ENCODE assay signal across 18 mouse cellular contexts in genomic region chr12:79807938-79808401, GRCm38 (mm10).
A peak's percentile ranks its signal among the peaks of the same experiment; 100 is the strongest.
DNase-seq lines count a peak whose midpoint lies in the region; ATAC-seq and TF ChIP-seq lines count a peak whose summit lies in the region.
"Had no signal": no experiment of that assay in that cellular context is flagged by ENCODE, and none has a peak within 500 bp of the region (broad histone marks: within the 10 kb centered on the region; RNA-seq: fewer than 3 reads in every experiment).

No protein-coding gene starts in this region.

- no peaks in the 10 kb centered on the region for H3K36me3 ChIP-seq in heart, embryonic 13.5 days
- no peaks in the 10 kb centered on the region for H3K36me3 ChIP-seq in ES-Bruce4 (ENCODE audit: control insufficient read depth, insufficient read depth, low read length, poor library complexity, severe bottlenecking)
- no peaks in the 10 kb centered on the region for H3K36me3 ChIP-seq in embryonic facial prominence, embryonic 12.5 days
- no peaks in the 10 kb centered on the region for H3K36me3 ChIP-seq in midbrain, embryonic 12.5 days
- H3K36me3 ChIP-seq in kidney, embryonic 15.5 days: no peaks in the 10 kb centered on the region
- no peaks in the 10 kb centered on the region for H3K36me3 ChIP-seq in kidney, adult 2 months (ENCODE audit: control insufficient read depth, insufficient read depth, low read length)
- H3K36me3 ChIP-seq: hindbrain, embryonic 15.5 days had no signal

- WGBS in heart, embryonic 13.5 days: 86% methylated on average over 8 of the region's 8 CpGs
- WGBS in embryonic facial prominence, embryonic 12.5 days: 65% methylated on average over 8 of the region's 8 CpGs
- WGBS in midbrain, embryonic 12.5 days: 8% methylated on average over 8 of the region's 8 CpGs
- WGBS in kidney, embryonic 15.5 days: 87% methylated on average over 8 of the region's 8 CpGs
- WGBS in kidney, adult 2 months: 92% methylated on average over 8 of the region's 8 CpGs

- ATAC-seq in heart, embryonic 13.5 days (ENCODE audit: extremely low read depth, insufficient number of reproducible peaks, low FRiP score, low TSS enrichment): no peak
- ATAC-seq in embryonic facial prominence, embryonic 12.5 days (ENCODE audit: insufficient number of reproducible peaks, insufficient read depth, low FRiP score, low TSS enrichment): no peak
- ATAC-seq in midbrain, embryonic 12.5 days (ENCODE audit: low FRiP score, low read depth): 0 out of 2 replicates have a peak, but pooled peaks have one; percentile 11
- no peak for ATAC-seq in kidney, embryonic 15.5 days (replicated peaks; ENCODE audit: low FRiP score)
- ATAC-seq: Patski had no signal

- TF ChIP-seq CTCF in ES-Bruce4 (IDR thresholded peaks at IDR 0.05; ENCODE audit: low read depth, low read length): no peak
- TF ChIP-seq CTCF in kidney, adult 2 months (conservative IDR thresholded peaks at IDR 0.05; ENCODE audit: insufficient read depth, insufficient read length, low read depth, low read length): no peak

- no peaks in the 10 kb centered on the region for H3K9me3 ChIP-seq in heart, embryonic 13.5 days
- no peaks in the 10 kb centered on the region for H3K9me3 ChIP-seq in ES-Bruce4 (replicated peaks; ENCODE audit: control insufficient read depth, insufficient read depth, low read length, poor library complexity, severe bottlenecking)
- no peaks in the 10 kb centered on the region for H3K9me3 ChIP-seq in embryonic facial prominence, embryonic 12.5 days
- no peaks in the 10 kb centered on the region for H3K9me3 ChIP-seq in midbrain, embryonic 12.5 days
- no peaks in the 10 kb centered on the region for H3K9me3 ChIP-seq in kidney, embryonic 15.5 days (replicated peaks)
- H3K9me3 ChIP-seq: hindbrain, embryonic 15.5 days had no signal

- H3K27me3 ChIP-seq in heart, embryonic 13.5 days (replicated peaks): no peaks in the 10 kb centered on the region
- no peaks in the 10 kb centered on the region for H3K27me3 ChIP-seq in ES-Bruce4 (ENCODE audit: control insufficient read depth, insufficient read depth, low read length, poor library complexity, severe bottlenecking)
- H3K27me3 ChIP-seq in embryonic facial prominence, embryonic 12.5 days: no peaks in the 10 kb centered on the region
- peaks cover 4% of the 10 kb centered on the region for H3K27me3 ChIP-seq in midbrain, embryonic 12.5 days
- no peaks in the 10 kb centered on the region for H3K27me3 ChIP-seq in kidney, embryonic 15.5 days
- H3K27me3 ChIP-seq in kidney, adult 2 months (replicated peaks; ENCODE audit: control insufficient read depth, insufficient read depth, low read length): no peaks in the 10 kb centered on the region
- H3K27me3 ChIP-seq: hindbrain, embryonic 15.5 days; Patski had no signal

- peaks cover 20% of the 10 kb centered on the region for H3K4me1 ChIP-seq in heart, embryonic 13.5 days
- peaks cover 12% of the 10 kb centered on the region for H3K4me1 ChIP-seq in ES-Bruce4 (ENCODE audit: control insufficient read depth, insufficient read depth, low read length)
- H3K4me1 ChIP-seq in embryonic facial prominence, embryonic 12.5 days: peaks cover 32% of the 10 kb centered on the region
- H3K4me1 ChIP-seq in midbrain, embryonic 12.5 days: peaks cover 50% of the 10 kb centered on the region
- peaks cover 65% of the 10 kb centered on the region for H3K4me1 ChIP-seq in kidney, embryonic 15.5 days
- H3K4me1 ChIP-seq in kidney, adult 2 months (ENCODE audit: control insufficient read depth, insufficient read depth, low read length): no peaks in the 10 kb centered on the region

- H3K27ac ChIP-seq in heart, embryonic 13.5 days (replicated peaks): no peak overlapping the region
- H3K27ac ChIP-seq in ES-Bruce4 (ENCODE audit: insufficient read depth, low read length): peak overlapping the region; percentile 57
- peak overlapping the region; percentile 50; the same call in 1 of the 2 replicates for H3K27ac ChIP-seq in embryonic facial prominence, embryonic 12.5 days
- H3K27ac ChIP-seq in midbrain, embryonic 12.5 days (replicated peaks): peak overlapping the region; percentile 91
- H3K27ac ChIP-seq in kidney, embryonic 15.5 days: no peak overlapping the region
- no peak overlapping the region for H3K27ac ChIP-seq in kidney, adult 2 months (ENCODE audit: insufficient read depth, low read depth, low read length)
- H3K27ac ChIP-seq: heart, adult 2 months; hindbrain, embryonic 15.5 days; liver, embryonic 14.5 days; macrophage had no signal

- TF ChIP-seq EP300 in ES-Bruce4 (IDR thresholded peaks at IDR 0.05; ENCODE audit: insufficient read depth, low read depth, low read length): peak; percentile 35; the same call in 1 of the 2 replicates

- DNase-seq in heart, postnatal 36 days: no peak
- no peak for DNase-seq in ovary, postnatal 14 days (ENCODE audit: low spot score)
- DNase-seq in kidney, adult 2 months: no peak
- DNase-seq: adrenal gland, postnatal 10 days; cerebellum, postnatal 36 days; heart, adult 2 months; thymus, postnatal 36 days had no signal

- H3K4me3 ChIP-seq in heart, embryonic 13.5 days: no peak overlapping the region
- H3K4me3 ChIP-seq in ES-Bruce4 (ENCODE audit: low read depth, low read length): no peak overlapping the region
- H3K4me3 ChIP-seq in embryonic facial prominence, embryonic 12.5 days: no peak overlapping the region
- no peak overlapping the region for H3K4me3 ChIP-seq in midbrain, embryonic 12.5 days
- H3K4me3 ChIP-seq in kidney, embryonic 15.5 days (replicated peaks): no peak overlapping the region
- no peak overlapping the region for H3K4me3 ChIP-seq in kidney, adult 2 months (ENCODE audit: insufficient read depth, low read depth, low read length)
- H3K4me3 ChIP-seq: erythroblast, embryonic 14.5 days; gastrocnemius, adult 2 months; heart, adult 2 months; hindbrain, embryonic 15.5 days had no signal

- TF ChIP-seq POLR2A in ES-Bruce4 (IDR thresholded peaks at IDR 0.05; ENCODE audit: insufficient read depth, low read length): no peak
- no peak for TF ChIP-seq POLR2A in kidney, adult 2 months (IDR thresholded peaks at IDR 0.05; ENCODE audit: low read depth, low read length)

- peak overlapping the region; percentile 54 for H3K4me2 ChIP-seq in heart, embryonic 13.5 days
- no peak overlapping the region for H3K4me2 ChIP-seq in embryonic facial prominence, embryonic 12.5 days (replicated peaks)
- H3K4me2 ChIP-seq in midbrain, embryonic 12.5 days (replicated peaks): peak overlapping the region; percentile 19; the same call in 1 of the 2 replicates
- H3K4me2 ChIP-seq in kidney, embryonic 15.5 days: no peak overlapping the region

- intact Hi-C loops in heart, postnatal 36 days (cut with DNase I): no loop called here

- H3K9ac ChIP-seq in heart, embryonic 13.5 days: no peak overlapping the region
- no peak overlapping the region for H3K9ac ChIP-seq in ES-Bruce4 (ENCODE audit: low read depth, poor library complexity, severe bottlenecking)
- H3K9ac ChIP-seq in embryonic facial prominence, embryonic 12.5 days: no peak overlapping the region
- H3K9ac ChIP-seq in midbrain, embryonic 12.5 days (replicated peaks): peak overlapping the region; percentile 12; the same call in 1 of the 2 replicates
- no peak overlapping the region for H3K9ac ChIP-seq in kidney, embryonic 15.5 days
- H3K9ac ChIP-seq: hindbrain, embryonic 15.5 days; liver, embryonic 14.5 days had no signal

Comparison
In these comparisons a context has a peak if more than half of its experiments do, and no peak if none do; other contexts are left out.
1. H3K27ac ChIP-seq: peak in ES-Bruce4 (single experiment), embryonic facial prominence, embryonic 12.5 days (single experiment) and midbrain, embryonic 12.5 days (single experiment); none in heart, embryonic 13.5 days (single experiment), kidney, embryonic 15.5 days (single experiment) and kidney, adult 2 months (single experiment).
2. H3K4me2 ChIP-seq: peak in heart, embryonic 13.5 days (single experiment) and midbrain, embryonic 12.5 days (single experiment); none in embryonic facial prominence, embryonic 12.5 days (single experiment) and kidney, embryonic 15.5 days (single experiment).